Mouse (Mus musculus): ENCODE data around the gene Olfr1453. TPM values are rescaled to one million over a fixed set of nuclear protein-coding genes. Genes with fewer than 3 reads are reported as not detected.
"Not testable (repeated sequence)": the region's sequence is repeated elsewhere in the genome, so short reads cannot be mapped to it uniquely, and the experiment has no call there.

The Olfr1453 gene
- not detected in 2 replicates for polyA plus RNA-seq (2012; rRNA removed)

- H3K27me3 ChIP-seq (ENCODE audit: control insufficient read depth, insufficient read depth, low read length), result no peaks in the 10 kb centered on the region
- TF ChIP-seq POLR2A (IDR thresholded peaks at IDR 0.05; ENCODE audit: control insufficient read depth, extremely low read depth, insufficient read depth, low read length, poor library complexity), result no peak
- TF ChIP-seq CTCF (IDR thresholded peaks at IDR 0.05; ENCODE audit: borderline replicate concordance, control insufficient read depth, extremely low read depth, insufficient read depth, low read length, poor library complexity), result no peak
- no peak within 1 kb of the TSS for H3K4me3 ChIP-seq (ENCODE audit: control insufficient read depth, insufficient read depth, low read length)
- 51% methylated on average over 1 of the region's 1 CpGs for WGBS
- H3K4me1 ChIP-seq (replicated peaks; ENCODE audit: control insufficient read depth, insufficient read depth, low read length), result no peaks in the 10 kb centered on the region
- DNase-seq, result no peak
- H3K36me3 ChIP-seq (ENCODE audit: control insufficient read depth, insufficient read depth, low read length), result no peaks in the 10 kb centered on the region
- no peak within 1 kb of the TSS for H3K27ac ChIP-seq (ENCODE audit: control insufficient read depth, insufficient read depth, low read length)
Measured at GRCm38 (mm10) chr19:13028227-13028626, at the start of gene Olfr1453. Gene Olfr1453, minus strand, starts transcription at chr19:13028327.

GRCm38 (mm10) chr19:13060310-13060709, 32.2 kb upstream of the Olfr1453 start, which contains the start of gene Olfr1454:
Gene Olfr1454, plus strand, starts transcription at chr19:13060610.
- Histone ChIP-seq H3K27ac (ENCODE audit: control insufficient read depth, insufficient read depth, low read length) (no peak within 1 kb of the TSS), H3K36me3 (ENCODE audit: control insufficient read depth, insufficient read depth, low read length) (no peaks in the 10 kb centered on the region), H3K4me1 (replicated peaks; ENCODE audit: control insufficient read depth, insufficient read depth, low read length) (no peaks in the 10 kb centered on the region), H3K27me3 (ENCODE audit: control insufficient read depth, insufficient read depth, low read length) (no peaks in the 10 kb centered on the region), H3K4me3 (ENCODE audit: control insufficient read depth, insufficient read depth, low read length) (no peak within 1 kb of the TSS)
- DNase-seq, result no peak
- 81% methylated on average over 2 of the region's 2 CpGs for WGBS
- no peak for TF ChIP-seq POLR2A (IDR thresholded peaks at IDR 0.05; ENCODE audit: control insufficient read depth, extremely low read depth, insufficient read depth, low read length, poor library complexity)
- TF ChIP-seq CTCF (IDR thresholded peaks at IDR 0.05; ENCODE audit: borderline replicate concordance, control insufficient read depth, extremely low read depth, insufficient read depth, low read length, poor library complexity), result no peak

GRCm38 (mm10) chr19:12994714-12995113, 33.4 kb downstream of the Olfr1453 start, which contains the start of gene Olfr1451:
Gene Olfr1451, plus strand, starts transcription at chr19:12995014.
- TF ChIP-seq POLR2A (IDR thresholded peaks at IDR 0.05; ENCODE audit: control insufficient read depth, extremely low read depth, insufficient read depth, low read length, poor library complexity) (no peak), CTCF (IDR thresholded peaks at IDR 0.05; ENCODE audit: borderline replicate concordance, control insufficient read depth, extremely low read depth, insufficient read depth, low read length, poor library complexity) (no peak)
- no peak for DNase-seq
- Histone ChIP-seq H3K4me1 (replicated peaks; ENCODE audit: control insufficient read depth, insufficient read depth, low read length) (no peaks in the 10 kb centered on the region), H3K4me3 (ENCODE audit: control insufficient read depth, insufficient read depth, low read length) (no peak within 1 kb of the TSS), H3K36me3 (ENCODE audit: control insufficient read depth, insufficient read depth, low read length) (no peaks in the 10 kb centered on the region), H3K27me3 (ENCODE audit: control insufficient read depth, insufficient read depth, low read length) (no peaks in the 10 kb centered on the region), H3K27ac (ENCODE audit: control insufficient read depth, insufficient read depth, low read length) (no peak within 1 kb of the TSS)
- 86% methylated on average over 2 of the region's 2 CpGs for WGBS

GRCm38 (mm10) chr19:12992316-12992715, 35.8 kb downstream of the Olfr1453 start:
- 94% methylated on average over 4 of the region's 4 CpGs for WGBS
- not testable (repeated sequence) for H3K36me3 ChIP-seq (ENCODE audit: control insufficient read depth, insufficient read depth, low read length); H3K27ac ChIP-seq (ENCODE audit: control insufficient read depth, insufficient read depth, low read length); H3K4me3 ChIP-seq (ENCODE audit: control insufficient read depth, insufficient read depth, low read length); H3K27me3 ChIP-seq (ENCODE audit: control insufficient read depth, insufficient read depth, low read length); H3K4me1 ChIP-seq (replicated peaks; ENCODE audit: control insufficient read depth, insufficient read depth, low read length); DNase-seq

Other genes with a start within 250 kb of the Olfr1453 start
- gene Zfp91, start 232.2 kb downstream of the Olfr1453 start, polyA plus RNA-seq (2012; rRNA removed), result 20.8 and 21.6 TPM in 2 replicates
- 32.2 and 40.4 TPM in 2 replicates for gene Lpxn, start 232.1 kb downstream of the Olfr1453 start, polyA plus RNA-seq (2012; rRNA removed)
- gene Gm5244, start 181.6 kb downstream of the Olfr1453 start, polyA plus RNA-seq (2012; rRNA removed), result 0.15 TPM in 1 of 2 replicates, not detected in the other
- gene Olfr1444, start 171.0 kb downstream of the Olfr1453 start, polyA plus RNA-seq (2012; rRNA removed), result 0.40 and 0.62 TPM in 2 replicates
- 0.09 TPM in 1 of 2 replicates, not detected in the other for gene Olfr1445, start 144.5 kb downstream of the Olfr1453 start, polyA plus RNA-seq (2012; rRNA removed)
- gene Olfr1446, start 134.8 kb downstream of the Olfr1453 start, polyA plus RNA-seq (2012; rRNA removed), result not detected in 2 replicates
- not detected in 2 replicates for gene Olfr1447, start 124.6 kb downstream of the Olfr1453 start, polyA plus RNA-seq (2012; rRNA removed)
- not detected in 2 replicates for gene Olfr1448, start 103.9 kb downstream of the Olfr1453 start, polyA plus RNA-seq (2012; rRNA removed)
- gene Olfr1449, start 97.5 kb downstream of the Olfr1453 start, polyA plus RNA-seq (2012; rRNA removed), result not detected in 2 replicates
- gene Olfr1450, start 78.1 kb downstream of the Olfr1453 start, polyA plus RNA-seq (2012; rRNA removed), result not detected in 2 replicates
- gene Olfr1451, start 33.3 kb downstream of the Olfr1453 start, polyA plus RNA-seq (2012; rRNA removed), result not detected in 2 replicates
- not detected in 2 replicates for gene Olfr1454, start 32.3 kb upstream of the Olfr1453 start, polyA plus RNA-seq (2012; rRNA removed)
- gene Olfr1457, start 69.6 kb upstream of the Olfr1453 start, polyA plus RNA-seq (2012; rRNA removed), result not detected in 2 replicates
- gene Olfr1458, start 78.4 kb upstream of the Olfr1453 start, polyA plus RNA-seq (2012; rRNA removed), result not detected in 2 replicates
- gene Olfr1459, start 121.2 kb upstream of the Olfr1453 start, polyA plus RNA-seq (2012; rRNA removed), result 0.05 TPM in 1 of 2 replicates, not detected in the other
- gene Olfr1461, start 134.7 kb upstream of the Olfr1453 start, polyA plus RNA-seq (2012; rRNA removed), result not detected in 2 replicates
- not detected in 2 replicates for gene Olfr1462, start 157.4 kb upstream of the Olfr1453 start, polyA plus RNA-seq (2012; rRNA removed)
- gene Olfr1463, start 203.0 kb upstream of the Olfr1453 start, polyA plus RNA-seq (2012; rRNA removed), result not detected in 2 replicates